Mouse (Mus musculus) R1 (cell line): ENCODE measurements around the gene Fgfr2.
A peak's percentile ranks its signal among the peaks of the same experiment; 100 is the strongest.

Source experiments
- DNase-seq: peaks from one replicate; pipeline ENCODE4 v3.0.0-alpha.2; 2018; ENCODE audit warnings: low read depth, low spot score

Fgfr2 gene

GRCm38 (mm10) chr7:130782501-130783050, 2340.6 kb downstream of the Fgfr2 start:
- DNase-seq = no peak

DNA sequence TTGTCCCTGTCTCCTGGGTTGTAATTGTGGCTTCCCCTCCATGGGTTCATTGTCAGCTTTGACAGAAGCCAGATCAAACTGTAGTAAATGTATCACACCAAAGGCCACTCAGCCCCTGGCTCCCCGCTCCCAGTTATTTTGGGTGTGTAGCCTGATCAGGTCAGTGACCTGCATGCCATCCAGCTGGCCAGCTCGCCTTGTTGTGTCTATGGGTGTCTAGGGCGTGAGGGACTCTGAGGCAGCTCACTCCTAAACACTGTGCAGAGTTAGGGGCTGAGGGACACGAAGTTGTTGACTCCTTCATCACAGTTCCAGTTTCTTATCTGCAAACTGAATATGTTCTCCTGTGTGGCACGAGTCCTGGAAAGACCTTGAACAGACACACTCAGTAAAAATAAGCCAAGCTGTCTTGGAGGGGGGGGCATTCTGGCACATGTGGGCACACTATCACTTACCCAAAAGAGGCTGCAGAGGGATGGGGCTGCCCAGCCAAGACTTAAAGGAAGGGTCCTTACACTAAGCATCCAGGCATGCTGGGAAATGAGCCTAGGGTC, 2342.2 kb downstream of the Fgfr2 start:
- DNase-seq = no peak

- no peak for DNase-seq
Observed at GRCm38 (mm10) chr7:130773914-130774630, 2349.1 kb downstream of the Fgfr2 start, which contains the start of gene Btbd16. TSS of gene Btbd16 (plus strand) at chr7:130774069.

DNA sequence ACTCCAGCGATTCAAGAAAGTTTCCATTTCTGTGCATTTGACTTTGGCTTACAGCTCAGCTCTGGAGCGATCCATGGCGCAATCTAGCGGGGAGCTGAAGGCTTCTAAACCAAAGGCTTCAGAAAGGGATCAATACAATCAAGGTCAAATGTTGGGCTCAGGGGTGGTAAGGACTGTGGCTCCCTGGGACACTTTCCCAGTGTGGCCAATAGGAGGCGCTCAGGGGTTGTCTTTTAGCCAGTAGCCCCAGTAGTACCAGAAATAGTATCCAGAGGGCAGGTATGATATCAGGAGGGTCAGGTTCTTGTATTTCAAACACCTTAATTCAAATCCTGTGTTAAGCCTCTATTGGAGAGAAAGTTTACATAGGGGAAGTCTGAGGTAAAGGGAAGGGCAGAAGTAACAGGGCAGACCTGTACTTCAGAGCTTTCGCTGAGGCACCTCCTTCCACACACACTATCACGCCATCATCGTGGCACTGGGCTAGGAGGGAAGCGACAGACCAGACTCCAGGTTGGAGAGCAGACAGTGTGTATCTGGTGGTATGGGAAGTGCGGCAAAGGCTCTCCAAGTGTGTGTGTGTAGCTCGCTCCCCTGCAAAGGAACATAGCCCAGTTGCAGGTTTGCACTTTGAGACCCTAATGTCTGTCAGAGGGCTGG, 2349.8 kb downstream of the Fgfr2 start:
- peak; percentile 77 for DNase-seq

- peak; percentile 87 for DNase-seq
Observed at GRCm38 (mm10) chr7:130770707-130771106, 2352.4 kb downstream of the Fgfr2 start.

DNA sequence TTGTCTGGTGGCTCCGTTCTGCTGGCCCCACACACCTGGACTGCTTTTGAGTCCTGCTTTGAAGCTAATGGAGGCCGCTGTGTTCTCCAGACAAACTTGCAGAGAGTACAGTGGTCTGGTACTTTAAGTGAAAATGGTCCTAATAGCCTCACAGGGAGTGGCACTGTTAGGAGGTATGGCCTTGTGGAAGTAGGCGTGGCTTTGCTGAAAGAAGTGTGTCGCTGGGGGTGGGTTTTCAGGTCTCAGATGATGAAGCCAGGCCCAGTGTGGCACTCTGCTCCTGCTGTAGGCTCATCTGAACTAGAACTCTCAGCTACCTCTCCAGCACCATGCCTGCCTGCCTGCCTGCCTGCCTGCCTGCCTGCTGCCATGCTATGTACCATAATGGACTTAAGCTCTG, 2355.0 kb downstream of the Fgfr2 start:
- peak; percentile 61 for DNase-seq

GRCm38 (mm10) chr7:130766411-130767170, 2356.6 kb downstream of the Fgfr2 start:
- peak; percentile 84 for DNase-seq

DNA sequence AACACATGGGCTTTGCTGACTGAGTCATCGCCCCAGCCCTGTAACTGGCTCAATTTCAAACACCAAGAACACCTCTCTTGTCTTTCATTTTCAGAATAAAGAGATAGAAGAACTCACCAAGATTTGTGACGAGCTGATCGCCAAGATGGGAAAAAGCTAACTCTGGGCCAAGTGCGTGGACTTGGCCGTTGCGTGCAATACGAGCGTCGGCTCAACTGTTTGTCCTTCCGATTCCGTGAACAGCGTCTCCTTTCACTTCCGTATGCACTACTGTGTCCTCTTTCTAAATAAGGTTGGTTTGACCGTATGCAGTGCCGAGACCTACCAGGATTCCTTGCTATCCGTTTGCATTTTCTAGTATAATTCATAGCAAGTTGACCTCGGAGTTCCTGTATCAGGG, 2359.0 kb downstream of the Fgfr2 start:
- DNase-seq = no peak

GRCm38 (mm10) chr7:130762071-130762897, 2360.9 kb downstream of the Fgfr2 start:
- DNase-seq = peak; percentile 86

DNA sequence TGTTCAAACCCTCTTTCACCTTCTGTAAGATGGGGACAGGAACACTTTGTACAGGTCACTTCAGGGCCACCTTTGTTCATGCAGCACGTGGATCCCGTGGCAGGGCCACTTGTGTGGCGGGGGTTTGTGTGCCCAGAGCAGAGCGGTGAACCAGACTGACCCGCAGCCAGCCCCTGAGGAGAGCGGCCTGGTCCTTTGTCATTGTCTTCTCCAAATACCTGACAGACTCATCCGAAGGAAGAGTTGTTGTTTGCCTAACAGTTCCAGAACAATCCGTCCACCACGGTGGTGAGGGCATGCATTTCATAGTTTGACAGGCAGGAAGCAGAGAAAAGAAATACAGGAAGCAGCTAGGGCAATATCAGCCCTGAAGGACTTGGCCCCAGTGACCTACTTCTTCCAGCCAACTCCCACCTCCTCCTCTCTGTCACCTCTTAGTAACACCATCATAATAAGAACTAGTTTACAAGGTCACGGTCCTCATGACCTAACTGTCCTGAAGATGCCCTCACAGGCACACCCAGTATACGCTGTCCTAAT, 2365.8 kb downstream of the Fgfr2 start:
- no peak for DNase-seq

DNA sequence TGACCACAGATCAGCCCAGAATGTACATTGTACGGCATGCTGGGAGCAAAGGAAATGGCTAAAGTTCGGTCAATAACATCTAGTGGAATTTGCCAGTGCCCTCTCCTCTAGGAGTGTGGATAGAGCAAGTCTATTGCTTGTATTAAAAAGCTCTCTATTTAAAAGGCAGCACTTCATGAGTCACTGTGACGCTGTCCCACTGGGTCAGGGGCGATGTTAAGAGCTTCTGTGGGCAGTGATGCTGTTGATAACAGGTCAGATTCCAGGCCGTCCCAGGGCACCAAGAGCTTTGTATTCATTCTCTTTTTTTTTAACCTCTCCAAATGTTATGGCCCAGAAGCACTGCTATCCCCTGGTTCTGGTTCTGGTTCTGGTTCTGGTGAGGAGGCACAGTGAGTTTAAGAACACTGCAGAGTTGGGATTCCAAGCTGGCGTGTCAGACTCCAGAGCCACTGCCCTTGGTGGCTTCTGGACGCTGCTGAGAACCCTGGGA, 2366.8 kb downstream of the Fgfr2 start:
- DNase-seq = no peak

- no peak for DNase-seq
Observed at GRCm38 (mm10) chr7:130754790-130755189, 2368.4 kb downstream of the Fgfr2 start.

DNA sequence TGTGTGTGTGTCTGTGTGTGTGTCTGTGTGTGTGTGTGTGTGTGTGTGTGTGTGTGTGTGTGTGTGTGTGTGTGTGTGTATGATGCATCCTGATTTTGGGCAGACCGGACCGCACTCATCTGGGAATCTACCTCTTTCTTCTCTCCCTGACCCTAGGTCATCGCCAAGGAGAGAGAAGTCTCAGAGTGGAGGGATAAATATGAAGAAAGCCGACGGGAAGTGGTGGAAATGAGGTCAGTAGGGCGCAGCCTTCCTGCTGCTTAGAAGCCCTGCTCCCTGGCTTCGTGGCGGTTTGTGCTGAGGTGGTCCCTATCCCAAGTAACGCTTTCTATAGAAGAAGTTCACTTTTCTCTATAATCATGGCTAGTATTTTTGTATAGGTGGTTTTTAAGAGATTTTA, 2371.5 kb downstream of the Fgfr2 start:
- DNase-seq = no peak

GRCm38 (mm10) chr7:130750752-130751490, 2372.2 kb downstream of the Fgfr2 start:
- DNase-seq = peak; percentile 59

GRCm38 (mm10) chr7:130749165-130749564, 2374.0 kb downstream of the Fgfr2 start:
- DNase-seq = peak; percentile 38

DNA sequence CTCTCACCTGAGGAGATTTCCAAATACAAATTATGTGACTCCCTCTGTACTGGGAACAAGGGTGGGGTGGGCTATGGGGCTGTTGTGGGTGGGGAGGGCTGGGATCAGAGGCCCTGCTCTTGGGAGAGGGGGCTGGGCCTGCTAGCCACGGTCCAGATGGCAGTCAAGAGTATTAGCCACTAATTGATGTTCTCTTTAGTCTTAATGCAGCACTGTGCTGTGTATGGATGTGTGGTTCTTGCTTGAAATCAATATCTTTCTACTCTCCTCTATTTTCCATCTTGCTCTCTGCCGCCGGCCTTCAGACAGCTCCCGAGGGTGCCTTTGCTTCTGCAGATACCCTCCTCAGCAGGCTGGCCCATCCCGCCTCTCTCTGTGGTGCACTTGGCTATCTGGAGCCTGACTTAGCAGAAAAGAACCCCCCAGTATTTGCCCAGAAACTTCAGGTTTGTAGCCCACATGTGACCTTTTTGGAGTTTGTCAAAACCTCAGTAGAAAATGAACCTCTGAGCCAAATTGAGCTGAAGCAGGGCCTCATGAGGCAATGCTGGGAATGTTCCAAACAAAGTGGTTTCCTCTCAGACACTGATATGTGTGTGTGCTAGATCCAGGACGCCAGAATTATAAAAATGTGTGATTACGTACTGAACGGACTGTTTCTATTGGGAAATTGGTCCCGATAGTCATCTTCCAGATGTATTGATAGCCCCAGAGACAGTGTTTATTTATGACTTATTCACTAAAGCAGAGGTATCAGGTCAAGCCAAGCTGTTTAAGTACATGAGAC, 2379.7 kb downstream of the Fgfr2 start:
- no peak for DNase-seq

- DNase-seq = no peak
Observed at GRCm38 (mm10) chr7:130741099-130741498, 2382.1 kb downstream of the Fgfr2 start.

- no peak for DNase-seq
Observed at GRCm38 (mm10) chr7:130734195-130734787, 2388.9 kb downstream of the Fgfr2 start.

- DNase-seq = no peak
Observed at GRCm38 (mm10) chr7:130733423-130733822, 2389.7 kb downstream of the Fgfr2 start.
